Mouse (Mus musculus) heart, embryonic 16.5 days (tissue): ENCODE results near the gene Thtpa. TPM values are rescaled to one million over a fixed set of nuclear protein-coding genes. Genes with fewer than 3 reads are reported as not detected.
A peak's percentile ranks its signal among the peaks of the same experiment; 100 is the strongest.

ENCODE experiments used
- ATAC-seq: fragments of 200-750 bp; cut with Nextera tagmentation; replicated peaks from 2 replicates; pipeline ENCODE4 v1.8.0; 2017; ENCODE audit warnings: moderate number of reproducible peaks; ENCODE audit not compliant: insufficient read depth, low FRiP score; ENCODE audit errors: extremely low read depth
- H3K27ac ChIP-seq: fragments of 300-500 bp; sonication (generic); 2 replicates; pipeline ENCODE4 v1.5.1; 2014; ENCODE audit warnings: mild to moderate bottlenecking, low read length, control low read depth, moderate library complexity
- H3K27me3 ChIP-seq: fragments of 300-500 bp; sonication (generic); 2 replicates; pipeline ENCODE4 v1.6.1; 2014; ENCODE audit warnings: low read length, mixed read lengths; ENCODE audit not compliant: control insufficient read depth, insufficient read depth
- H3K36me3 ChIP-seq: fragments of 300-500 bp; sonication (generic); 2 replicates; pipeline ENCODE4 v1.6.1; 2014; ENCODE audit not compliant: control insufficient read depth, insufficient read depth
- H3K4me1 ChIP-seq: fragments of 300-500 bp; sonication (generic); 2 replicates; pipeline ENCODE4 v1.6.1; 2014; ENCODE audit warnings: low read length, mixed read lengths; ENCODE audit not compliant: control insufficient read depth, insufficient read depth
- H3K4me2 ChIP-seq: fragments of 300-500 bp; sonication (generic); 2 replicates; pipeline ENCODE4 v1.6.1; 2014; ENCODE audit warnings: low read depth, mild to moderate bottlenecking, control low read depth, low read length
- H3K4me3 ChIP-seq: fragments of 300-500 bp; sonication (generic); 2 replicates; pipeline ENCODE4 v1.5.1; 2014; ENCODE audit warnings: mild to moderate bottlenecking, control low read depth, low read length
- H3K9ac ChIP-seq: fragments of 300-500 bp; sonication (generic); 2 replicates; pipeline ENCODE4 v1.6.1; 2014; ENCODE audit warnings: low read length, control low read depth
- H3K9me3 ChIP-seq: fragments of 300-500 bp; sonication (generic); replicated peaks from 2 replicates; pipeline ENCODE4 v1.6.1; 2016; ENCODE audit warnings: low read length; ENCODE audit not compliant: control insufficient read depth
- WGBS: fragments of 180-500 bp; shearing (Covaris S2); extraction: QIAGEN DNeasy Blood & Tissue Kit; methylation state at CpG from one replicate; pipeline ENCODE4 v1.1.7; 2014; 5-methylcytosine and 5-hydroxymethylcytosine counted together
- polyA plus RNA-seq: library from polyadenylated mRNA; unstranded; fragments of >200 nt; fragmentation: Nextera tagmentation; extraction: Ambion mirVana; gene quantifications from 2 replicates; pipeline ENCODE4 v1.2.1, GENCODE M21; 2015

The Thtpa gene
- polyA plus RNA-seq, 1 experiment from 2014 or later = 16.9 TPM

DNA sequence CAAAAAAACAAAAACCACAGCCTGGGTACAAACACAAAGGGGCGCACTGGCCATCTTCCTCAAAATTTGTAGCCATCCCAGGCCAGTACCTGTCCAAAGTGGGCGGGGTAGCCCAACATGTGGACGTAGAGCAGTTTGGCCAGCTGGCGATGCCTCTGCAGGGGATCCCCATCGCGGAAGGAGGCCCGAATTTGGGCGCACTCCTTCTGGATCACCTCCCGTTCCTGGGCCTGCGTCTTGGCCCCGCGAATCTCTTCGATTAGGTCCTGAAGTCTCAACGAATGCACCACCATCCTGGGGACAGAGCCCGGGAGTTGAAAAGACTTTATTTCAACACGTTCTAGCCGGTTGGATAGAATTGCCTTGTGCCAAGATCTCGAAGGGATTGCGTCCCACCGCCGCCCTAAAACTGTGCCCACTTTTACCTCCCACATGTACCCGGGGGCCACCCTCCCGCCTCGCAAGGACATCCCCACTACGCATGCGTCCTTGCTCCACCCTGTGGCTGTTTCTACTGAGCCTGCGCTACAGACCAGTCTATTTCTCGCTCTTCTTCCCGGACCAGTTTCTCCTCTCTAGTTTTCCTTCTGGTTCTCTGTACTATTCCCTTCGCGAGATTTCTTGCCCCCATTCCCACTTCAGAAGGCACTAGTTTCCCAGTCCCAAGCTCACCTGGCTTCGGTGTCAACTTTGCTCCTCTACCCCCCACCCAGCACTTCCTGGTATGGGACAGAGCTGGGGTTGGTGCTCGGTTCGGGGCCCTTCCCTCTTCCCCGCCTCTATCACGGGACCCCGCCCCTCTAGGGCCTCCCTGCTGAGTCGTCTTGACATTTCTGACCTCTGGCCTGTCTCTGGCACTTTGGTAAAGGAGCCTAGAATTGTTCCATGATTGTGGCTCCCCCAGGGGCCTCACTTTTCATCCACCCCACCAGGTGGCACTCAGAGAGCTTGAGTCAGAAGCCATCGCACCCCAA is 11.5 kb downstream of the Thtpa start, which contains the start of gene Ap1g2:
TSS of gene Ap1g2 (minus strand) at position 758 of the 974 bp plus-strand sequence.
- peak within 1 kb of the TSS; percentile 83 for H3K9ac ChIP-seq

DNA sequence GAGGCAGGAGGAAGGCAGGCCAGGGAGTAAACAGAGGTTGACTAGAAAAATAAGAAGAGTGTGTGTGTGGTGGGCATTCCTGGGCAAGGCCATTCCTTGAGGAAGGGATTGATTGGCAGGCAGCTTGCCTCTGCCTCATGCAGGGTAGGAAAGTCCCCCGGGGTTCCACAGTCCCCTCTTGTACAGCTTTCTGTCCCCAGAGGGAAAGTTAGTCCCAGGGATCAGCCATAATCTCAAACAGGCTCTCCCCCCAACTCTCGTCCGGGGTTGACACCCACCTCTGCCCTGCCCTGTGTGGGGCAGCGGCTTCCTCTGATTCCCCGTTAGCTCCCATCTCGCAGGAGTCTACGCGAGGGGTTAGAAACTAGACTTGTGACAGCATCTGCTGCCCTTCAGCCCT is 12.4 kb downstream of the Thtpa start:
- Histone ChIP-seq H3K27me3 (peaks cover 34% of the 10 kb centered on the region), H3K9ac (no peak overlapping the region; the same call in 1 of the 2 replicates), H3K36me3 (no peaks in the 10 kb centered on the region), H3K27ac (no peak overlapping the region), H3K4me1 (peaks cover 12% of the 10 kb centered on the region), H3K4me3 (no peak overlapping the region), H3K4me2 (no peak overlapping the region), H3K9me3 (no peaks in the 10 kb centered on the region)
- 79% methylated on average over 8 of the region's 8 CpGs for WGBS
- no peak for ATAC-seq

More for the DNA sequence above, 11.5 kb downstream of the Thtpa start, which contains the start of gene Ap1g2:
- 2% methylated on average over 39 of the region's 39 CpGs for WGBS
- ATAC-seq = peak; percentile 82
- Histone ChIP-seq H3K27ac (peak within 1 kb of the TSS; percentile 51; the same call in 1 of the 2 replicates), H3K4me1 (peaks cover 12% of the 10 kb centered on the region), H3K9me3 (no peaks in the 10 kb centered on the region), H3K36me3 (no peaks in the 10 kb centered on the region), H3K4me2 (peak within 1 kb of the TSS; percentile 94), H3K27me3 (peaks cover 26% of the 10 kb centered on the region), H3K4me3 (peak within 1 kb of the TSS; percentile 71)

DNA sequence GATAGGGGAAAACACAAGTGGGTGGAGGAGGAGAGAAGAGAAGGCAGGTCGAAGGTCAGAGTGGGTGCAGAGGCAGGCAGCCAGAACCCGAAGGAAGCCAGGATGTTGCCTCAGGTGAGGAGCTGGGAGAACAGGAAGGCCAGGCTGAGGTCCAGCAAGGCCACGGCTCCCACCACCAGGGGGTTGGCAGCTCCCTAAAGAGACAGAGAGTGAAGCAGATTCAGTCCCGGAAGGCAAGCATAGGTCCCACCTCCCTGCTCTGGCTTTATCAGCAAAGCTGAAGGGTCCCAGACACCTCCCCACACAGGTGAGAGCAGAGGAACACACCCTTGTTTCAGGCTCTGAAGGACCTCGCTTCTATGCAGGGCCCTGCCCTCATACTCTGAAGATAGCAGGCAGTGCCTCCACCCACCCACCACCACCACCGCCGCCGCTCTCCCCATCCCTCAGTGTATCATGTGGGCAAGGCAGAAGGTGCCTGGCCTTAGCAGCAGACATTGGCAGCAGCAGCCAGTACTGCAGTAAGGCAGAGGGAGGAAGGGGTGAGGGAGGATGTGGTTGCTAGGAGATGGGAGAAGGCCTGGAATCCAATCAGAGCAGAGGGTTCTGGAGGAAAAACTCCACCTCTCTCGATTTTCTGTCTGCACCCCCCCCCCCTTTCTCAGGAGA is 13.8 kb downstream of the Thtpa start:
- 32% methylated on average over 9 of the region's 9 CpGs for WGBS
- ATAC-seq = no peak
- H3K9ac ChIP-seq = no peak overlapping the region
- H3K27ac ChIP-seq = no peak overlapping the region
- H3K4me2 ChIP-seq = no peak overlapping the region
- peaks cover 12% of the 10 kb centered on the region for H3K4me1 ChIP-seq
- H3K27me3 ChIP-seq = peaks cover 42% of the 10 kb centered on the region
- no peaks in the 10 kb centered on the region for H3K36me3 ChIP-seq
- no peak overlapping the region for H3K4me3 ChIP-seq
- H3K9me3 ChIP-seq = no peaks in the 10 kb centered on the region

DNA sequence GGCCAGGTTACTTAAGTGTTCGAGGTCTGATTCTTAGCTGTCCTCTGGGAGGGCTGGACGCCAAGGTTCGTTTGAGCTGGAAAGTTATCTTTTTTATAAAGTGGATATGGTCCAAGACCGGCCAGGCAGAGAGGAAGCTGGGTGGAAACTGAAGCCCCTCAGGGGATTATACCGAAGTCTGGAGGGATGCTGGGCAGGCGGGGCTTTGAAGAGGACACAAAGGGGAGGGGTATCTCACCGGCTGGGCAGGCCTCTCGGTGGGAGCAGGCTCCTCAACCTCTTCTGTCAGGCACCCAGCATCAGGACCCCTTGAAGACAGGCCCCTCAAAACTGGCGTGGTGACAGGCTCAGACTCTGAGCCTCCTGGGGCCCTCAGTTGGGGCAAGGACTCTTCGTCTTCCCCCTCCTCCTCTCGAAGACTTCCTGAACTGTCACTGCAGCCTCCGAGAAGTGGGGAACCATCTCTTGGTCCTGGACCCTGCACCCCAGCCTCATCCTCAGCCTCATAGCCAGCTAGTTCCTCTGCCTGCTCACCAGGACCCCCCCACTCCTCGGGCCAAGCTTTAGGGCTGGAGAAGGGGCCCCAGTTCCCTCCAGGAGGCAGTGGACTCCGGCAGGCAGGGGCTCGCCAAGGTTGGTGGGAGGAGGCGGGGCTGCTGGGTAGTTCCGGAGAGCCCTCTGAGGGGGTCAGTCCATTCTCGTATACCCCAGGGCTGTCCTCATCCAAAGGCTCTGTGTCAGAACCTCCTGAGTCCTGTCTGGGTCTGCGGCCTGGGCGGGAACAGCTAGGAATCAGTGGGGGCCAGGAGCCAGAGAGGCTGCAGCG is 14.7 kb downstream of the Thtpa start:
- H3K36me3 ChIP-seq = no peaks in the 10 kb centered on the region
- no peak overlapping the region for H3K9ac ChIP-seq
- peaks cover 52% of the 10 kb centered on the region for H3K27me3 ChIP-seq
- H3K9me3 ChIP-seq = no peaks in the 10 kb centered on the region
- no peak overlapping the region for H3K27ac ChIP-seq
- H3K4me2 ChIP-seq = no peak overlapping the region
- H3K4me3 ChIP-seq = no peak overlapping the region
- peaks cover 12% of the 10 kb centered on the region for H3K4me1 ChIP-seq
- ATAC-seq = no peak
- WGBS = 12% methylated on average over 21 of the region's 21 CpGs

DNA sequence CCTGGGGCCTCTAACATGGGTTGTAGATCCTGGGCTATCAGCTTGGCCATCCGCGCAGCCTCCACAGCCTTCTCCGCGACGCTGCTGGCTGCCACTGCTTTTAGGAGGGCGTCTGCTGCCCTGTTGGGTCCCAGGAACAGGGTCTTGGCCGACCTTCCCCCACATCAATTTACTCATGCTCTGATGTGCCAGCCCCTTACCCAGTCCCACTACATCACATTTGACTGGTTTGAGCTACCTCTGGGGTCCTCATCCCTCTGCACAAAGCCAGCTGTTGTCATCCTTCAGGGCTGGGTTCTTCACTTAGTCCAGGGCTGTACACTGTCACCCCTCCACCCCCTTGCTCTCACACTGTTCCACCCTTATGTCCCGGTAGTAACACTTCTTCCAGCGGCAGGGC is 15.5 kb downstream of the Thtpa start:
- Histone ChIP-seq H3K36me3 (no peaks in the 10 kb centered on the region), H3K4me3 (no peak overlapping the region), H3K9me3 (no peaks in the 10 kb centered on the region), H3K9ac (no peak overlapping the region), H3K4me2 (no peak overlapping the region), H3K27ac (no peak overlapping the region), H3K4me1 (peaks cover 17% of the 10 kb centered on the region), H3K27me3 (peaks cover 57% of the 10 kb centered on the region)
- whole genome bisulfite sequencing = 33% methylated on average over 9 of the region's 9 CpGs
- no peak for ATAC-seq

DNA sequence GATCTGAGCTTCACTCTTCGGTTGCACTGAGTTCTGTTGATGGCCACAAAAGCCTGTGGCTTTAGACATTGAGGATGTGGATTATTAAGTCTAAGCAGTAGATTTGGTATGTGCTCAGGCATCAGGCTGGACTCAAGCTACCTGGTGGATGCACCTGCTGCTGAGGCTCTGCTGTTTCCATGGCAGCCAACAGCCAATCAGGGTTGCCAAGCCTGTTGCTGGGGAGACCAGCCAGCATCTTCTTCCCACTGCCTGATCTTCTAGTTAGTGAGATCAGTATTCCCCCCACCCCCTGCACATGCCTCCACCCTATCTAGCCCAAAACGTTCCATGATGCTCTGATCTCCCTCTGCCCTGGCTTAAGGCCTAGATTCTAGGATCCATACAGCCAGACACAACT is 17.1 kb downstream of the Thtpa start:
- peaks cover 73% of the 10 kb centered on the region for H3K27me3 ChIP-seq
- H3K9me3 ChIP-seq = no peaks in the 10 kb centered on the region
- no peak overlapping the region for H3K9ac ChIP-seq
- H3K4me2 ChIP-seq = no peak overlapping the region
- no peak for ATAC-seq
- no peaks in the 10 kb centered on the region for H3K36me3 ChIP-seq
- peaks cover 14% of the 10 kb centered on the region for H3K4me1 ChIP-seq
- H3K4me3 ChIP-seq = no peak overlapping the region
- 61% methylated on average over 2 of the region's 2 CpGs for WGBS
- H3K27ac ChIP-seq = no peak overlapping the region

DNA sequence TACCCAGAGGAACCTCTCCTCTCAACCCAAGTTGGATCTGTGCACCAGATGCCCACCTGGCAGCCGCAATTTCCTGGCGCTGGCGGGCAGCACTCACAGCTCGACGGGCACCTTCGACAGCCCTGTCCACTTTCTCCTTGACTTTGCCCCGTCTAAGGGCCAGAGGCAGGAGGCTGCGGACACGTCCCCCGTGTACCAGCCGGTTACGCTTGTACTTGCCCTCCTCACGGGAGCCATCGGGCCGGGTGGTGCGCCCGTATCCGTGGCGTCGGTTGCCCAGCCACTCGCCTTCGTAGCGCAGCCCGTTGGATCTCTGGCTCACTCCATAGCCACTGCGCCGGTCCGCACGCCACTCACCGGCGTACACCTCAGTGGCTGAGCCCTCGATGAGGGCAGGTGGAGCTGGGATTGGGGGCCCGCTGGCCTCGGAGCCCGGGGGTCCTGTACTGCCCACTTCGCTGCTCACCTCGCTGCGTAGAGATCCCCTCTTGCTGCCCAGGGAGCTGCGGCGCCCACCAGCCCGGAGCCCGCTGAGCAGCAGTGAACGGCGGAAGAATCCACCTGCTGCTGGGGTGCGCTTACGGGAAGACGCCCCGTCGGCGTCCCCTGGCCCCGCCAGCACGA is 18.9 kb downstream of the Thtpa start:
- Histone ChIP-seq H3K9me3 (no peaks in the 10 kb centered on the region), H3K4me2 (0 out of 2 replicates have a peak overlapping the region, but pooled peaks have one; percentile 5), H3K9ac (no peak overlapping the region), H3K27ac (no peak overlapping the region), H3K36me3 (no peaks in the 10 kb centered on the region), H3K4me1 (peaks cover 14% of the 10 kb centered on the region), H3K27me3 (peaks cover 74% of the 10 kb centered on the region), H3K4me3 (no peak overlapping the region)
- no peak for ATAC-seq
- 56% methylated on average over 50 of the region's 51 CpGs for WGBS

DNA sequence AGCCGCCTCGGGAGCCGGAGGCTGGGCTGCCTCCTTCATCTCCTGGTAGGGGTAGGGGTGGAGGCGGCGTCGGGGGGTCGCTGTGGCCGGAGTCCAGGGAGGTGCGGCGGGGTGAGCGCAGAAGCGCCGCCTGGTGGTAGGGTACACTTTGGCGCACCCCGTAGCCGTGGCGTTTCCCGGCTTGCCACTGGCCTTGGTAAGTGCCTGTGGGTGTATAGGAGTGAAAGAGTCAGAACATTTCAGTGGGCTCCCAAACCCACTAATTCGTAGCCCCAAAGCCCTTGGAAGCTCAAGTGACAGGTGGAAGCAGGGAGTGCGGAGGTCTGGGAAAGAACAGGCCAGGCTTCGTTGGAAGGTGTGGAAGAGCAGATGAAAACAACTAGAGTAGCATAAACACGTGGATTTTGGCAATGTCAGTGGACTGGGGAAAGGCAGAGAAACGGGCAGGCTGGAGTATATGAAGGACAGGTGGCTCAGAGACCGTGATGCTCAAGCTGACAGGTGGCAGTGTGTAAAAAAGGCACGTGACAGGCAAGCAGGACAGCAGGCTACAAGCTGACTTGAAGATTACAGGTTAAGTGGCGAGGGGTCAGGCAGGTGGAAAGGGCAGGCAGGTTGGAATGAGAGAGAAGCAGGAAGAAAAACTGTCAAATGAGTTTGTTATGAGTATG is 19.5 kb downstream of the Thtpa start:
- H3K27me3 ChIP-seq = peaks cover 74% of the 10 kb centered on the region
- no peak overlapping the region for H3K27ac ChIP-seq
- no peak for ATAC-seq
- 7% methylated on average over 26 of the region's 26 CpGs for WGBS
- peak overlapping the region; percentile 100 for H3K4me2 ChIP-seq
- H3K9me3 ChIP-seq = no peaks in the 10 kb centered on the region
- H3K4me3 ChIP-seq = peak overlapping the region; percentile 67
- no peak overlapping the region; the same call in 1 of the 2 replicates for H3K9ac ChIP-seq
- peaks cover 14% of the 10 kb centered on the region for H3K4me1 ChIP-seq
- no peaks in the 10 kb centered on the region for H3K36me3 ChIP-seq
